Mouse (Mus musculus) spleen, adult 18-20 months (tissue): ENCODE data around the gene Fer.

Experiments used
- DNase-seq, 2 experiments: peaks; one replicate each; pipeline ENCODE4 v3.0.0; 2022; ENCODE audit warnings: mixed read lengths in 2 of 2

Gene Fer

DNA sequence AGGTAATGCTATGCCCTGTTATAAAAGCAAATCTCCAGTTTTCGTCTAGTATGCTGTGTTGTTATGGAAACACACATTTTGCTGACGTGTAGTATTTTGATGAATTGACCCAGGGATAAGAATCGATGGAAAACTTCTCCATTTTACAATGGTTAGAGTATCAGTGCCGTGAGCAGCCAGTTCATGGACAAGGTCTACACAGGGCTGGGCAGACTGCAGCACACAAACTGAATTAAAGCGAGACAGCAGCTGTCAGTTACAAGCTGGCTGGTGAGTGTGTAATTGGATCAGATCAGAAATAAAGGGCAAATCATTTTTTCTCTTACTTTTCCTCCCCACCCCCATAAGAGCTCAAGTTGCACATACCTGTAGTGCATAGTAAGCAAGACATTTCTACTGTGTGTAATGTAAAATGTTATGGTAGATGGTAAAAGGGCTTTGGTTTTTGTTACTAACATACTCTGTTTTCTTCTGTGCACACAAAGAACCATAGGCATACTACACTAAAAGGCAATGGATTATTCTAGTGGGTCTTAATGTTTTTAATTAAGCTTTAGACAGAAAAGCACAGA, 235.0 kb downstream of the Fer start:
- no peak for DNase-seq

DNA sequence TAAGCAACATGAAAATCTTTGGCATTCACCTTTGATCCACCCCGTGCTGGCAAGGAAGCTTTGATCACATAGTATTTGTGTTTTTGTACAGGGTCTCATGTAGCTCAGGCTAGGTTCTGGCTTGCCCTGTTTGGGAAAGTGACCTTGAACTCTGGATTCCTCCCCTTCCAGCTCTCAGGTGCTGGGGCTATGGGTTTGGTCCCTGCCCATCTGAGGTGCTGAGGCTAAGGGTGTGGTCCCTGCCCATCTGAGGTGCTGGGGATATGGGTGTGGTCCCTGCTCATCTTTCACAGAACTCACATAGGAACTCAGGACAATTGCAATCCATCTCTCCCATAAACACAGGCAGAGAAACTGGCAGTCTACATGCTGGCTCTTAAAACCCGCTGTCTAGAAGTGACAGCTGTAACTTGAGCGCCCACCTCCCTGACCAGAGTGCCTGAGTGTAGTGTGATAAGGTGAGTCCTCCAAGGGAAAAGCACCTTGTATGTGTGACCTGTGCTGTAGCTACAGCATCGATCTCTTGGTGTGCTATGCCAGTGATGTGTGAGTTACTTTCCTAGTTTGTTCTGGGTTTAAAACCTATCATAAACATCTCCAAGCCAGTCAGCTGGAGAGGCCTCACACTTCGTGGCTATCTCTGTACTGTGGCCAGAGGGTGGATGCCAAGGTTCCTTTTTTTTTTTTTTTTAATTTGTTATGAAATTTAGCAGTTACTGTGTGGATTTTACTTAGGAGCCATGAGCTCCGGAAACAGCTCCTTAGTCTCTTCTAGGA, 236.7 kb downstream of the Fer start:
- DNase-seq: no peak

DNA sequence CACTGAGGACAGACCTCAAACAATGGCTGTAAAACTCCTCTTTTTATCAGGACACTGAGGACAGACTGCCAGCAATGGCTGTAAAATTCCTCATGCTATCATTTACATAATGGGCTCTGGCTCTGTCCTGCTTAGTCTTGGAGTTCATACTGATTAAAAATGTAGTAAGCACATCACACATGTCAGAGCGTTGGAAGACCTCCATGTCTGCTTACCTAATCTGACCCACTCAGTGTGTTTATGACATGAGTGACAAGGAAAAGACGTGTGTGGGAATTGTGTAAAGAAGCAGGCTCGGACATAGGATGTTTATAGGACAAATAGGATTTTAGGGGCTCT, 237.3 kb downstream of the Fer start:
- no peak for DNase-seq

DNA sequence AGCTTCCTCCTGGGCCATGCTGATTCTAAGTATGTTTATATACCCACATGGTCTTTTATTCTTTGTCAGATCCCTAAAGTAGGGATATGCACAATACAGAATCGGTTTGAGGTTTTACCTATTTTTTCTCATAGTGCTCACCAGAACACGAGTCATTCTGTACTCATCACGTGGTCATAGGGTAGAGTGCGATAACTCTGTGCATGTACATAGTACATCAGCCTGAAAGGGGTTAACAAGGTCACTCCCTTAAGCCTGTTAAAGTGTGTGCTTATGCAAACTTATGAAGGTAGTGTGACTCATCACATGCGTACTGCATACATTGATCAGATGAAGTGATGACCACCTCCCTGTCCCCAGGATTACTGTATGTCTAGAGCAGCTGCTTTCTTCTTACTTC, 245.9 kb downstream of the Fer start:
- DNase-seq: no peak

DNA sequence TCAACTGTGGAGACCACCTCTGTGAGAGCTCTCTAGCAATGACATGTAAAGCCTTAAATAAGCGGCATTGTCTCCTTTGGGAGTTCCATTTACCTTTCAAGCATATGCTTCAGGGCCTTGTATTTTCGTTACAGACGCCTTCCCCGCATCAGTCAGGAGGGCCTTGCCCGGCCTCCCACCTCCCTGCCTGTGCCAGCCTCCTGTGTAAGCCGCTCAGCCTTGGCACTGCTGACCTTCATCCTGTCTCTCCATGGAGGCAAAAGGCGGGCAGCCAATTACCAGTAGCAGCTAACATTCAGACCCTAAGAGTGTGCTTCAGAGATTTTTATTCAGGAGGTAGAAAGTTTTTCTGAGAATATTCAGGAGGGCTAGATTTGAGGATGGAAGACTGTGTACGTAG, 247.0 kb downstream of the Fer start:
- DNase-seq: no peak

DNA sequence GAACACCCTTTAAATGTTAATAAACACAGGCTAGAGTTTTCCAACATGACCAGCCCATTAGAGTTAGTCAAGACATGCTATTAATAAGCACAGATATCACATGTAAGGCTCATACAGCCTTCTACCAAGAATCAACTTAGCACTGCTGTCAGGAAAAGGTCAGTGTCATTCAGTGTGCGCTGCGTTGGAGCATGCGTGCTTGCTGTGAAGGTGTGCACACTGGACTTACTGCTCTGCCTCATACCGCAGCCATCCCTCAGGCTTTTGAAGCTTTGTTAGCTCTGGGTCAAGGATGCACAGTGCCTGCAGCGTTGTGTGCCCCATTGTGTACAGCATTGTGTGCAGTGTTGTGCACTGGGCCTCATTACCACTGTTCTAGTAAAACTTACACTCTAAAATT, 250.8 kb downstream of the Fer start:
- no peak for DNase-seq

DNA sequence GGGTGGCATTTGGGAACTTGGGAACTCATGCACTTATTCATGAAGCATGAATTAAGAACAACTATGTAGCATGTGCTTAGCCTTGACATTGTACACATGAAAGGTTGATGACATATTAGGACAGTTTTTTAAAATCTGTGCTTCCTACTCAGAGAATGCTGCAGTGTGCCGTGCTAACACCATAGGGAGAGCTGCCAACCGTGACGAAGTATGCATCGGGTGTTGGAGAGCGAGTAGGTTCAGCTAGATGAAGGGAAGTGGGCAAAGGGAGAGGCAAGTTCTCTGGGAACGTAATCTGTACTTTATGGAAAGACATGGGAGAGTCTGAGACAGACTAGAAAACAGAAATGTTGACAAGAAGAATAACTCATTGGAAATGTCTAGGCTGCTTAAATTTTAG, 253.9 kb downstream of the Fer start:
- no peak for DNase-seq

DNA sequence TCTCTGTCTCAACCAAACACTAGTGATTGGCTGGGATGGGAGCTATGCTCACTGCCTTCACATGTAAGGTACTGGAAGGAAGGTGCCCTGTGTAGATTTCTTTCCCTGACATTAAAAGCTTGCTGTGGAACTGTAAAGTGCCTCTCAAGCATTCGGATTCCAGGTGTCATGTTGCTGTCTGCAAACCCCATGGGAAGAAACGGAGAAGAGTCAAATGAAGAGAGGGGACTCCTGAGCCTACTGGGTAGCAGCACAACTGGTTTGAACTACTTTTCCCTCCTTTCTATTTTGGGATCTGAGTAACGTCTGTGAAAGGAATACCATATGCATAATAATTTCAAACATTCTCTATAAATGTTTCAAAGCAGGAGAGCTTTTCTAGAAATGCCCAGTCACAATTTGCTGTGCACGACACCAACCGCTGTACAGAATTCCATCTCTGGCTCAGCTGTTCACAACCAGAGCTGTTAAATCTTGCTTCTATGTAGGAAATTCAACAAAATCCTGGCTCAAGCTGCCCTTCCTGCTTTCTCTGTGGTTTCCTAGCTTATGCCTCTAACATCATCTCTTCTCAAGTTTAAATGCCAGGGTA, 256.9 kb downstream of the Fer start:
- no peak for DNase-seq

DNA sequence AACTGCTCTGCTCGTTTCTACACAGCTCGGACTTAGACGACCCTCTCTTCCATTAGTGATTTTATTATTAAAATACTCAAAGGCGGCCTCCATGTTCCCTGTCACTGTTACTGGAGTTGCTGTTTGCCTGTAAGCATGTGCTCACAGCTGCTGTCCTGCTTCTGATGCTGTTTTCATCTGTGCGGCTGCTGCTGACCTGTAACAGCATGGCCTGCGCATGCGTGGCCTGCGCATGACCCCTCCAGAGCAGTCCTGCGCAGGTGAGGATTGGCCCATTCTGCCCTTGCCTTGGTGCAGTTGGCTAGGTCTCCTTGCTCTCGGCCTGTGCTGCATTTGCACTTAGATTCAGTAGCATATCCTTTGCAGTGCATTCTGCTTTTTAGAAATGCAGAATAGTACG, 259.7 kb downstream of the Fer start:
- no peak for DNase-seq

DNA sequence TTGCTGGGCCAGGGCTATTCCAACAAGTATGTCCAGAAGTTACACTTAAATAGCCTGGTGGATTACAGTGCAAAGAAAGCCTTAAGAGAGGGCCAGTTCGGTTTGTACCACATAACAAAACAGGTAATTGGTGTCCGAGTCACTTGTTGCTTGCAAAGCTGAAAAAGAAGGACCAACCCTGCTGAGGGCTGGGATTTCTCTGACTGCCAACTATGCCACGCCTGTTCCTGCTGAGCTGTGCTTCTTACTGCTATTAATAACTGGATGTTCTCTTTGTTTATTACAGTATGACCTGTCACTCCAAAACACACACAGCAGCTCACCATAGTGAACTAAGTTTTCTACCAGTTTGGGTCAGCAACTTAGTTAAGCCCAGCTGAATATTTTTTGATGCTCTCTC, 260.9 kb downstream of the Fer start:
- no peak for DNase-seq

DNA sequence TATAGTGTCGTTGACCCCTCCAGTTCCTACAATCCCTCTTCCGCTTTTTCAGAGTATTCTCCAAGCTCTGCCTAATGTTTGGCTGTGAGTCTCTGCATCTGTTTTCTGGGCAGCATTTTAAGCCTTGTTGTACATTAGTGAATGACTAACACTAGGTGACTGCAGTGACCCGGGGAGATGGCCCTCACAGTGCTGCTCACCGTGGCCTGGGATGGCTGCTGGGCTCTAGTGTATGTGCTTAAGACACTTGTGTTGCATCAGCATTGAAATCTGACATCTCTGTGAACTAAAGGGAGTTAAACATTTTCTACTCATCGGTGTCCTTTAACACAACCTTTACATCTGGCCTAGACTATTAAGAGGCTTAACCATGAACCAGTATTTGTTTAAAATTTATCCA, 264.0 kb downstream of the Fer start:
- no peak for DNase-seq

DNA sequence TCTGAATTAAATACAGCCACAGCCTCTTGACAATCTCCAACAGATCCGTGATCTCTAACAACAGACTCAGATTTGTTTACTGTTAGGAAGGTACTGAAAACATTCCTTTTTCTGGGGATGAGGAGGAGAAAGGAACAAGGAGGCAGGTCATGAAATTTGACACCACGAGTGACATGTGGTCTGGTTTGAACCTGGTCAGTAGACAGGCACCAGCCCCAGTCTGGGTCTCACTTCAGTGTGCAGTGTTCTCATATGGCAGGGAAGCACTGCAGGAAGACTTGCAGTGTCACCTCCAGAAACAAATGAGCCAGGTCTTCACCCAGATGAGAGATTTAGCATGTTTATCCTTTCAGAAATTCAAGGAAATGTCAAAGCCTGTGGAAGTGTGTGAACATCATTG, 266.9 kb downstream of the Fer start:
- no peak for DNase-seq

DNA sequence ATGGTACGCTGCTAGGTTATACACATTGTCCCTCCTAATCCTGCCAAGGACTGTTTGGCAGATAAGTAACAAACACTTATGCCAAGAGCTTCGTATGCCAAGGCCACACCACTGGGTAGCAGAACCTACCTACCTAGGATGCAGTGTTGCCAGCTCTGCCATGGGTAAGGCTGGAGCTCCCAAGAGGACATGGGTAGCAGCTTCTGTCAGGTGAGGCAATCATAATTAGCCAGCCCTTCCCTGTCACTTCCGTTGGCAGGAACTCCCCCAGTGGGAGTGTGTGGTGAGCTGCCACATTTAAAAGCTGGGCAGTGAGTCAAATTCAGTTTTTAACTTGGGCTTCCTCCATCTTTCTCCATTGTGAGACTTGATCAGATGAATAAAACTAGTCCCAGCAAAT, 267.5 kb downstream of the Fer start:
- DNase-seq: no peak

DNA sequence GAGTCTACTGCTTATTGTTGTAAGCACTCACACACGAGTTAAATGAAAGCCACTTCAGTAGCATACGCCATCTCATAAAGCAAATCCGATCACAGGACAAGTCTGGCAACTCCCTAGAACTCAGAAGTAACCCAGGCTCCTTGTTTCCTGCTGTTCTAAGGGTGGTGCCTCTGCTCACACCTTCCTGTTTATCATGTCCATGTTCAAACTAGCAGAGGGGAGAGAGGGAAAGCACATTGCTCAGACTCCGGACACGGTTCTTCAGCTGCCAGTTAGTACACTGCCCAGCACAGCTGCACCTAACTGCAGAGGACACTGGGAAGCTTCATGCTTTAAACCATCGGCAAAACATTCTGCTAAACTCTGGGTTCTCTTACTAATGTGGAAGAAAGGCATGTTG, 269.3 kb downstream of the Fer start:
- no peak for DNase-seq

DNA sequence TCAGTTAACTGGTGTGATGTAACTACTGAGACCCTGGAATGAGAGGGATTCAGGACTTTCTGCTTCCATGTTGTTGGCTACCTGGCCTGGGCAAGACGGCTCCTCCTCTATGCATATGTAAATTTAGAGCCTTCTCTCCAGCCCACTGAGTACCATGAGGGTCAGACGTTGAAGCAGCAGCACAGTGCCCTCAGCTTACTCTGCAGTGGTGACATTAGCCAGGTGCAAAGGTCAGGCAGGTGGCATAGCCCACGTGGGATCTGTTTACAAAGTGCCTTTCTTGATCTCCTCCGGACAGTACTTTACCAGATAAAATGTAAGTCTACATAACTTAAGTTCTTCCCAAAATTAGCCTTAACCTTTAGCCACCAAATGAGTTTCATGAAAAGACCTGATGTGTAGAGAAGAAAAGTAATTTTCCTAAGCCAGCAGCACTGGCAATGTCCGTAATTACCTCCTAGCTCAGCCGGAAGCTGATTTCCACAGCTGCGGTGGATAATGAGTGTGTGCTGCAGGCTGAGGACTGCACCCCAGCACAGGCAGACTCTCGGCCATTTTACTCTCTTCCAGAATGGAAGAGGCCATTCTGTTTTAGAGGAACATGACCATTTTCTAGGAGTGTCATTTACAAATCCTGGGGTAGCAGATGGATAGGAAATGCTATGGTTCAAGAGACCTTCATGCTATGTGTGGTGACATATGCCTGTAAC, 273.2 kb downstream of the Fer start:
- DNase-seq: no peak

DNA sequence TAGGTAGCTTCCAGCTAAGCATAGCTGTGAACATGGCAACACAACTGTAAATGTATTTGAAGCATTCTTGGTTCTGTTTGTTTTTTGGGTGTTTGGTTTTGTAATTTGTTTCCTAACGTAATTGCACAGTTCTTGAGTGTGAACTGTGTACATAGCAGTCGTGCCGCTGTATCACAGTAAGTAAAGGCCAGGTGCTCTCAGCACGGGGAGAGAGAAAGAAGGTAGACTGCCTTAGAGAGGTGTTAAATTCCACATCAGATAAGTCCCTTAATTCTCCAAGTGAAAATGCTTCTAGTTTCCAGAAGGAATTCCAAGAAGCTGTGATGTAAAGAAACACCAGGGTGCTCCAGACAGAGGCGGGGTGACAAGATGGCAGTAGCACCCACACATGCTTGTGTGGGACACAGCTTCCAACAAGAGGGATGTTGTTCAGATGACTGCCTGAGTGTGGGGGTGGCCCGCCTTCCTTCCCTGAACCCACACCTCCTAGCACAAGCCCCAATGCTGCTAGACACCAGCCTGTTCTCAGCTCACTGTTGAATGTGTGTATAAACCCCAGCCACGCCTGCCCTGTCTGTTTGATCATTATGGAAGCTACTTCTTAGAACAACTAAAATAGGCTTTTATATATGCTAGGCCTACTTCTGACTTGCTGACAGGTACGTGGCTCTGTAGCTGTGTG, 275.3 kb downstream of the Fer start:
- DNase-seq: no peak

DNA sequence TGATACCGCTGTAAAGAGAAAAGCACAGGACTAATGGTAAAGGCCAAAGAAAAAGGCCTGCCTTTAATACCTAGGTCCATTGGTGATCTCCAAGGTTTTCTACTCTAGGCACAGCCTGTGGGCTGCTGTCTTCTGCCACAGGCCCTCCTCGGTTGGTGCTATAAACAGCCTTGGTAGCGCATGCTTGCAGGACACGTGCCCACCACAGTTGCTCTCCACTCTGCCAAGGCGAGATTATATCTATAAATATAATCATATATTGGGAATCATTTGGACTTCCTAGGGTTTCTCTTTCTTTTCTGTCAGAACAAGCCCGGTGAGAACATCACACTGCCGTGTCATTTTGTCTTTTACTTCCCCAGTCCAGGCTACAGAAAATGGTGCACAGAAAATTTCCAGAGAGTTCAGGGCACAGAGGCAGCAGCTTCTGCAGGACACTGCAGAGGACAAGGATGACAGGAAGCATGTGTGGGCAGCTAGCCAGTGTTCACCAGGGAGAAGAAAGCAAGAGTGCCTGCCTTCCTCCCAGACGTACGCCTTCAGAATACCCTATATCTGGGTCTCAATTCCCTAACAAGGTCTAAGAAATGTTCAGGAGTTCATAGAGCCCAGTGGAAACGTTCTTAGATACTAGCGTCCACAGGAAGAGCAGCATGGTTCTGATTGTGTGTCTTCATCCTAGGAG, 276.5 kb downstream of the Fer start:
- DNase-seq: no peak

DNA sequence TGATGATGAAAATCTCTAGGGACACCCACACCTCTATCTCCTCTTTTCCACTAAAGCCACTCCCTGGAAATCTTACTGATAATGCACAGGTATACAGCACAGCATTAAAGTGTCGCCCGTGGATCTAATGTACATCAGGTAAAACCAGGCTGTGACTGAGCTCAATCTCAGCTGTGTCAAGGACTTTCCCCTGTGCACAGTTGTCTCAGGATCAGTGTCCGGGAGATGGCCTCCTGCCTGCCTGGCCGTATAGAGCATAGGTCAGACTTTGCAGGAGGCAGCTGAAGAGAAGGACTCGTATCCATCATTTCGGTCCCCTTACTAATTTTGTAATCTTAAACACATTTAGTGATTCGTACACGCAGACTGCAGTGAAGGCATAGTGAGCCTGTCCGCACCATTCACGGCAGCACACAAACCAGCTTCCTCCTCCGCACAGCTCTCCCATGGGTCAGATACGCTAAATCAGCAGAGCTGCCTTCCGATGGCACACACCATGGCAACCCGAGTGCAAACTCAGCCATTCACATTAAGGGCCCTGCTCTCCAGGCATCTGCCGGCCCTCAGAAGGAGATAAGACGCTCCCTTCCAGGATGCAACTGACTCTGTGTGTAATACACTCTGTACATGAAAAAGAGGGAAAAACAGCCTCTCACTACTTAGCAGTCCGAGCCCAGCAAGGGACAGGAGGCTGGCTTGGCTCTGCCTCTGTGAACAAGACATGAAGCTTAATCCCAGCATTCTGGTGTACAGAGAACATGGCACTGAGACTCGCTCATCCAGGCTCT, 277.4 kb downstream of the Fer start:
- no peak for DNase-seq

DNA sequence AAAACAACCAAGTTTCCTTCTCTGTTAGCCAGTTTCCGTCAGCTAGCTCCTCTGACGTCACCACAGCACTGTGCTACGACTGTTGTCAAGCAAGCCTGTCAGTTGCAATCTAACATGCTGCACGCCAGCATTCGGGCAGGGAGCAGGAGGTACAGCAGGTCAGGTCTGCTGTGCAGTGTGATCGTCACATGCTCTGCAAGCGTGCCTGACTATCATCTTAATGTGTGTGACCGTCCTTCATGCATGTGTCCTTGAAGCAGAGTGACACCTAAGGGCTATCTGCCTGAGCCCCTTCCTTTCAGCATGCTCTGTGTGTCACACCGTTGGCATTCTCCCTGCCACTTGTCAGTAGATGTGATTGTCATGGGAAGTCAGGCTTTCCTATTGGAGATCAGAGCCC, 279.0 kb downstream of the Fer start:
- DNase-seq: no peak

DNA sequence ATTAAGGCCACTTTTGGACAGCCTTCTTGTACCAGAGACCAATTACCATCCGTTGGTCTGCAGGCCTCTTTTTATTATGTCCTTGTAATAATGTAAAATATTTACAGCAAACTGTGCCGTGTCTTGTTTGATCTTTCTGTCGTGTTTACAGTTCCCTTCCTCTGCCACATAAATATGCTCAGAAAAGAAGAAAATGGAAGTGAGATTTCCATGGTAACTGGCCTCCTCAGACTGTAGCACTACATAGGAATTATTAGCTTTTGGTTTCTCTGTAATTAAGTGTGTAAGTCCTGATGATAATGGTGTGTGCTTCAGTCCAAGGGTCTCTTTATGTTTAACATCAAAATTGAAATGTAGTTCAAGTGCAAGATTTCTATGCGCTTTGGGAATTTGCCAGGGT, 283.5 kb downstream of the Fer start:
- no peak for DNase-seq

DNA sequence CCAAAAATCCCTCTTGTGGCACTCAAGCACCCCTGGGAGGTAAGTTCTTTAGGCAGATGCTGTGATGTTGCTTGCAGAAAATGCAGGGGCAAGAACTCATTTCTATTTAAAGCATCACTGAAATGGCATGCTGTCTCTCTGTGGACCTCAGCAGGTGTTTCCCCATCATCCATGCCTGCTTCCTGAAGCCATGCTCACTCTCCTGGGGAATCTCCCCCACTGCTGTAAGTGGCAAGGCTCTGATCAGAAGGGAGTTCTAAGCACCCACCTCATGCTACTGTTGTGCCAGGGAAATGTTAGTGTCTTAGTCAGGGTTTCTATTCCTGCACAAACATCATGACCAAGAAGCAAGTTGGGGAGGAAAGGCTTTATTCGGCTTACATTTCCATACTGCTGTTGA, 287.9 kb downstream of the Fer start:
- no peak for DNase-seq

DNA sequence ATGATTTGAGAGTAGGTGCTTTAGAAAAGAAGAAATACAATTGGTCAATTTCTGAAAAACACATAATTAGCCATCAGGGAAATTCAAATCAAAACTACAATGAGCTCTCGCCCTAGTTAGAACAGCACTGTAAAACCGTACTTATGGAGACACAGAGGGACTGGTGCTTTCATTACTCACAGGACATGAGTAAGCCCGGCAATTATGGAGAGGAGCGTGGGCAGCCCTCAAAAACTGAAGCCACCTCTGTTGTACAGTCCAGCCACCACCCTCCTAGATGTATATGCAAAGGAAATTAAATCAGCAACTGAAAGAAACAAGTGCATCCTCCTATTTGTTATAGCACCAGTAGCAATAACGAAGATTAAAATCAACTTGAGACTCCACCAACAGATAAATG, 304.9 kb downstream of the Fer start:
- no peak for DNase-seq
